Mouse (Mus musculus): ENCODE data around the gene Fgf18.

DNA sequence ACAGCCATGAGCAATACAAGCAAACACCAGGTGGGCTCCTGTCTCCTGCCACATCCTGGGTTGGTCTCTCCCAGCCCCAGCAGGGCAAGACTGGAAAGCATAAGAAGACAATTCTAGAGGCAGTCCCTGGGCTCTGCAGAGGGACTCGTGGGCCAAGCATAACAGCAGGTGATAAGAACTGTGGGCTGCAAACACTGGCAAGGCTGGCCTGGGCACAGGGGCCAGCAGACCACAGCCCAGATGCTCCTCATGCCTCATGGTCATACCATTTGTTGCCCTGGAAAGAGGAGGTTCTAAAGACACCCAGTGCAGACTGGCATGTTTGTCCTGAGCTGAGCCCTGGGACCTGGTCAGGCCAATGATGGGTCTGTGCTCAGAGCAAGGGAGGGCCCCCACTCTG is 59.0 kb downstream of the Fgf18 start:
- no peak for TF ChIP-seq CTCF (IDR thresholded peaks at IDR 0.05; ENCODE audit: control insufficient read depth, insufficient read depth, insufficient replicate concordance, low read depth, low read length)
- TF ChIP-seq POLR2A (IDR thresholded peaks at IDR 0.05; ENCODE audit: control insufficient read depth, low read depth, low read length), result no peak

Data from testis, adult 2 months (tissue).